Mouse (Mus musculus) bone marrow, adult 2 months (tissue): ENCODE measurements around the gene Celf3.

Source experiments
- CTCF ChIP-seq: fragments of 200-500 bp; IDR thresholded peaks from 2 replicates; pipeline ENCODE4 v1.5.1; 2011; ENCODE audit warnings: low read length, control low read depth; ENCODE audit not compliant: control insufficient read depth, insufficient read depth
- POLR2A ChIP-seq: fragments of 200-500 bp; IDR thresholded peaks from 2 replicates; pipeline ENCODE4 v1.6.1; 2011; ENCODE audit warnings: low read depth, mild to moderate bottlenecking, control low read depth, low read length, borderline replicate concordance; ENCODE audit not compliant: control insufficient read depth

DNA sequence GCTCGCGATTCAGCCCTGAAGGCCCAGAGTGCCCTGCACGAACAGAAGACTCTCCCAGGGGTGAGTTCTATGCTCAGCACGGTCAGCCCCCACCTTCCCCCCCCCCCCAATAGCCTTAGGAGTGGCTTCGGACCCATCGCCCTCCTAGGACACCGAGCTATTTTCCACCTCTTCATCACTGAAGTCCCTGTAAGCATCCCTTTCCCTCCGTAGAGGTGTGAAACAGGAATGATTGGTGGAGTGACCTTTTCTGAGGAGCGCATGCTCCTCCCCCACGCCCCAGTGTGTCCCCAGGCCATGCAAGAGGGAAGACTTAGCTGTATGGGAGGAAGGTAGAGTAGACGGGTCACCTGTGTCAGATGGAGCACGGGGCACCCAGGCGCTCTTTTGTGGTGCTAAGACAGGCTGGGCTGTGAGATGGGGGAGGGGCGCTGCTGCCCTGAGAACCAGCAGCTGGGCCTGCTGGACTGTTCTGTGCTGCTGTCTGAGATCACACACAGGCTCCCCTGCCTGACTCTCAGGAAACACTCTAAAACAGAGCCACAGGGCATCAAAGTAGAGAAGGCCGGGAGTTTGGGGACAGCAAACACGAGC lies 2.3 kb downstream of the Celf3 start, which contains the start of gene Riiad1:
- no peak for TF ChIP-seq CTCF
- TF ChIP-seq POLR2A = no peak
